In genomic region chr12:29527048-29527761, GRCm38 (mm10) we compare ENCODE assay signal across 8 mouse cellular contexts. TPM values are rescaled to one million over a fixed set of nuclear protein-coding genes. Genes with fewer than 3 reads are reported as not detected.
DNase-seq lines count a peak whose midpoint lies in the region; ATAC-seq and TF ChIP-seq lines count a peak whose summit lies in the region.

No protein-coding gene starts in this region.

- H3K4me2 ChIP-seq in embryonic facial prominence, embryonic 14.5 days (ENCODE audit: low read depth, low read length) = peak overlapping the region; percentile 48
- H3K4me2 ChIP-seq in intestine, embryonic 15.5 days (replicated peaks) = peak overlapping the region; percentile 26

- 1% methylated on average over 27 of the region's 27 CpGs for WGBS in embryonic facial prominence, embryonic 14.5 days
- WGBS in intestine, embryonic 15.5 days = 3% methylated on average over 27 of the region's 27 CpGs
- 8% methylated on average over 27 of the region's 27 CpGs for WGBS in thymus, adult 2 months
- WGBS in kidney, adult 2 months = 1% methylated on average over 27 of the region's 27 CpGs

- peaks cover 13% of the 10 kb centered on the region for H3K4me1 ChIP-seq in testis, adult 2 months (ENCODE audit: control insufficient read depth, insufficient read depth, low read length)
- H3K4me1 ChIP-seq in embryonic facial prominence, embryonic 14.5 days (ENCODE audit: control insufficient read depth, insufficient read depth, low read length) = peaks cover 5% of the 10 kb centered on the region; the same call in 1 of the 2 replicates
- no peaks in the 10 kb centered on the region for H3K4me1 ChIP-seq in intestine, embryonic 15.5 days (replicated peaks)
- H3K4me1 ChIP-seq in thymus, adult 2 months (replicated peaks; ENCODE audit: control insufficient read depth, insufficient read depth, low read length) = no peaks in the 10 kb centered on the region
- no peaks in the 10 kb centered on the region for H3K4me1 ChIP-seq in kidney, adult 2 months (ENCODE audit: control insufficient read depth, insufficient read depth, low read length)

- TF ChIP-seq POLR2A in testis, adult 2 months (IDR thresholded peaks at IDR 0.05; ENCODE audit: control insufficient read depth, low read depth, low read length) = no peak
- no peak for TF ChIP-seq POLR2A in thymus, adult 2 months (IDR thresholded peaks at IDR 0.05; ENCODE audit: control insufficient read depth, extremely low read depth, insufficient read depth, low read length, poor library complexity)
- no peak for TF ChIP-seq POLR2A in kidney, adult 2 months (IDR thresholded peaks at IDR 0.05; ENCODE audit: low read depth, low read length)

- H3K9me3 ChIP-seq in embryonic facial prominence, embryonic 14.5 days (ENCODE audit: control insufficient read depth, low read length) = no peaks in the 10 kb centered on the region
- H3K9me3 ChIP-seq in intestine, embryonic 15.5 days = no peaks in the 10 kb centered on the region

- no peak for DNase-seq in testis, postnatal 10 days (ENCODE audit: low spot score)
- peak; percentile 71 for DNase-seq in embryonic facial prominence, embryonic 14.5 days (ENCODE audit: low spot score)
- DNase-seq in mesoderm, embryonic 11.5 days (ENCODE audit: low read depth, low spot score) = peak; percentile 71
- no peak for DNase-seq in urinary bladder, postnatal 14 days (ENCODE audit: low spot score)
- no peak for DNase-seq in thymus, adult 2 months
- DNase-seq in kidney, adult 2 months = no peak

- TF ChIP-seq CTCF in testis, adult 2 months (IDR thresholded peaks at IDR 0.05; ENCODE audit: control insufficient read depth, insufficient read depth, insufficient replicate concordance, low read depth, low read length) = no peak
- TF ChIP-seq CTCF in thymus, adult 2 months (IDR thresholded peaks at IDR 0.05; ENCODE audit: borderline replicate concordance, control insufficient read depth, extremely low read depth, insufficient read depth, low read length, poor library complexity) = no peak
- TF ChIP-seq CTCF in kidney, adult 2 months (conservative IDR thresholded peaks at IDR 0.05; ENCODE audit: insufficient read depth, insufficient read length, low read depth, low read length) = no peak

- peak; percentile 80 for ATAC-seq in embryonic facial prominence, embryonic 14.5 days (ENCODE audit: low read depth)
- ATAC-seq in intestine, embryonic 15.5 days = peak; percentile 31; the same call in 1 of the 2 replicates

- no peak overlapping the region for H3K27ac ChIP-seq in testis, adult 2 months (ENCODE audit: control insufficient read depth, insufficient read depth, low read depth, low read length)
- H3K27ac ChIP-seq in embryonic facial prominence, embryonic 14.5 days (replicated peaks; ENCODE audit: low read depth, low read length) = no peak overlapping the region; the same call in 1 of the 2 replicates
- H3K27ac ChIP-seq in intestine, embryonic 15.5 days = no peak overlapping the region
- H3K27ac ChIP-seq in thymus, adult 2 months (ENCODE audit: control insufficient read depth, insufficient read depth, low read length) = no peak overlapping the region
- H3K27ac ChIP-seq in kidney, adult 2 months (ENCODE audit: insufficient read depth, low read depth, low read length) = no peak overlapping the region

- H3K4me3 ChIP-seq in testis, adult 2 months (ENCODE audit: control insufficient read depth, low read depth, low read length) = peak overlapping the region; percentile 40
- H3K4me3 ChIP-seq in embryonic facial prominence, embryonic 14.5 days (ENCODE audit: low read depth, low read length) = peak overlapping the region; percentile 23
- H3K4me3 ChIP-seq in intestine, embryonic 15.5 days (replicated peaks) = peak overlapping the region; percentile 9; the same call in 1 of the 2 replicates
- H3K4me3 ChIP-seq in thymus, adult 2 months (ENCODE audit: control insufficient read depth, insufficient read depth, low read length) = no peak overlapping the region
- H3K4me3 ChIP-seq in kidney, adult 2 months (ENCODE audit: insufficient read depth, low read depth, low read length) = no peak overlapping the region

- no peaks in the 10 kb centered on the region for H3K36me3 ChIP-seq in testis, adult 2 months (ENCODE audit: control insufficient read depth, insufficient read depth, low read length)
- no peaks in the 10 kb centered on the region for H3K36me3 ChIP-seq in embryonic facial prominence, embryonic 14.5 days (ENCODE audit: control insufficient read depth, insufficient read depth, low read length)
- no peaks in the 10 kb centered on the region for H3K36me3 ChIP-seq in intestine, embryonic 15.5 days
- no peaks in the 10 kb centered on the region for H3K36me3 ChIP-seq in thymus, adult 2 months (ENCODE audit: control insufficient read depth, insufficient read depth, low read length)
- H3K36me3 ChIP-seq in kidney, adult 2 months (ENCODE audit: control insufficient read depth, insufficient read depth, low read length) = no peaks in the 10 kb centered on the region

- no peaks in the 10 kb centered on the region for H3K27me3 ChIP-seq in testis, adult 2 months (ENCODE audit: control insufficient read depth, insufficient read depth, low read length)
- peaks cover 26% of the 10 kb centered on the region for H3K27me3 ChIP-seq in embryonic facial prominence, embryonic 14.5 days (replicated peaks; ENCODE audit: control insufficient read depth, insufficient read depth, low read length)
- peaks cover 13% of the 10 kb centered on the region for H3K27me3 ChIP-seq in intestine, embryonic 15.5 days (replicated peaks)
- no peaks in the 10 kb centered on the region for H3K27me3 ChIP-seq in thymus, adult 2 months (ENCODE audit: control insufficient read depth, insufficient read depth, low read length)
- H3K27me3 ChIP-seq in kidney, adult 2 months (replicated peaks; ENCODE audit: control insufficient read depth, insufficient read depth, low read length) = no peaks in the 10 kb centered on the region; the same call in 1 of the 2 replicates

- H3K9ac ChIP-seq in embryonic facial prominence, embryonic 14.5 days (ENCODE audit: low read depth, low read length) = peak overlapping the region; percentile 46; the same call in 1 of the 2 replicates
- H3K9ac ChIP-seq in intestine, embryonic 15.5 days = no peak overlapping the region

RNA-seq across cellular contexts. Expression of gene Myt1l, which starts 1.0 kb away (rescaled TPM):
- 5.6 and 6.0 TPM in 2 replicates for polyA plus RNA-seq in testis, adult 2 months (2012; rRNA removed)
- 9.7 and 11.9 TPM in 2 replicates for polyA plus RNA-seq in embryonic facial prominence, embryonic 14.5 days (2014; fragmentation: Nextera tagmentation; extraction: Ambion mirVana)
- 2.4 and 2.8 TPM in 2 replicates for polyA plus RNA-seq in intestine, embryonic 15.5 days (2015; fragmentation: Nextera tagmentation; extraction: Ambion mirVana)
- 0.09 and 0.11 TPM in 2 replicates for polyA plus RNA-seq in thymus, adult 2 months (2012; rRNA removed)
- polyA plus RNA-seq in kidney, adult 2 months (2012; rRNA removed) = 0.01 TPM in 1 of 2 replicates, not detected in the other

Comparison
In these comparisons a context has a peak if more than half of its experiments do, and no peak if none do; other contexts are left out.
1. H3K4me3 ChIP-seq: peak in testis, adult 2 months (single experiment), embryonic facial prominence, embryonic 14.5 days (single experiment) and intestine, embryonic 15.5 days (single experiment); none in thymus, adult 2 months (single experiment) and kidney, adult 2 months (single experiment).
2. DNase-seq: peak in embryonic facial prominence, embryonic 14.5 days (single experiment) and mesoderm, embryonic 11.5 days (single experiment); none in testis, postnatal 10 days (single experiment), urinary bladder, postnatal 14 days (single experiment), thymus, adult 2 months (single experiment) and kidney, adult 2 months (single experiment).